Mouse (Mus musculus) right cerebral cortex, postnatal 14 days (tissue): ENCODE data around the gene Pkn1.
A peak's percentile ranks its signal among the peaks of the same experiment; 100 is the strongest.

Source experiments
- DNase-seq: peaks from one replicate; pipeline ENCODE4 v3.0.0; 2022

The Pkn1 gene

DNA sequence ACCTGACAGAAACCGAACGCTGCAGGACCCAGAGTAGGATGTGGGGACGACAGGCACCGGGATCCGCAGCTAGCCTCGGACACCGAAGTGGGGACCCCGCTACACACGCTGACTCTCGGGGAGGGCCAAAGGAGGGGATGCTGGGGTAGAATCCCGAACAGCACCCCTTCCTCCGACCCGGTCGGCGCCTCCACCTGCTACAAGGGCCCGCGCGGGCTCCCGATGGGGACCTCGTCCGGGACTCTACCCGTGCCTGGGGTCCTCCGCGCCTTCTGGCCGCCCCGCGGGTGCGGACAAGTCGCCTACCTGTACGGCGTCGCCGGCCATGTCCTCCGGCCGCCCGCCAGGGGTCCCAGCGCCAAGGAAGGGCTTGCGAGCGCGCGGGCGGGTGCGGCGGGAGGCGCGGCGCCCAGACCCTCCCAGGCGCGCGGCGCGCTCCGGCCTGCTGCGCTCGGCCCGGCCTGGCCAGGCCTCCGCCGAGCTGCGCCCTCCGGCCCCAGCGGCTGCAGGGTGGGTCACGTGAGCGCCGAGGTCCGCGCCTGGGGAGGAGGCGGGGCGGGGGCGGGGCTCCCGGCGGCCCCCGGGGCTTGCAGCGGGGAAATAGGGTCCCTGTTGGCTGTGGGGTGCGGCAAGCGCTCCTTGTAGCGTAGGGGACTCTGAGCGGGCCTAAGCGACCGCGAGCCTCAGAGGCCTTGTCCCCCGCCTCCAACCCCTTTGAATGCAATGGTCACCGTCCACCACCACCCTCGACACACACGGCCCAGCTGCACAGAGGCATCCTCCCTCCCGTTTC is at the start of gene Pkn1:
Gene Pkn1, minus strand, starts transcription at position 519 of the 793 bp plus-strand sequence.
- peak; percentile 63 for DNase-seq

DNA sequence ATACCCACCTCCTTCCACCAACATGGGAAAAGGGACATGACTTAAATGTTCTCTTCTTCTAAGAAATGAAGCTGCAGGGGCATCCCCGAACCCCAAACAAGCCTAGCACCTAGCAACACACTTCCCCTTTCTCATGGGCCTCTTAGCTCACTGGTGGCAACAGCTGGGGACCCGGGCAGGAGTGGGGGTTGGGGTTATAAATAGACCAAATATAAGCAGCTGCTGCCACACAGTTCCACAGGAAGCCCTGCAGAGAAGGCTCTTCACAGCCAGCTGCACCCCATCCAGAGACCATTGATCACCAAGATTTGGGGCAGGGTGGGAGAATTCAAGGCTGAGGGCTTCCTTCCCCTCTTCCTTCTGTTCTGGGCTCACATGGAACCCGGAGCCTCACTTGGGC is 49.7 kb upstream of the Pkn1 start:
- no peak for DNase-seq

DNA sequence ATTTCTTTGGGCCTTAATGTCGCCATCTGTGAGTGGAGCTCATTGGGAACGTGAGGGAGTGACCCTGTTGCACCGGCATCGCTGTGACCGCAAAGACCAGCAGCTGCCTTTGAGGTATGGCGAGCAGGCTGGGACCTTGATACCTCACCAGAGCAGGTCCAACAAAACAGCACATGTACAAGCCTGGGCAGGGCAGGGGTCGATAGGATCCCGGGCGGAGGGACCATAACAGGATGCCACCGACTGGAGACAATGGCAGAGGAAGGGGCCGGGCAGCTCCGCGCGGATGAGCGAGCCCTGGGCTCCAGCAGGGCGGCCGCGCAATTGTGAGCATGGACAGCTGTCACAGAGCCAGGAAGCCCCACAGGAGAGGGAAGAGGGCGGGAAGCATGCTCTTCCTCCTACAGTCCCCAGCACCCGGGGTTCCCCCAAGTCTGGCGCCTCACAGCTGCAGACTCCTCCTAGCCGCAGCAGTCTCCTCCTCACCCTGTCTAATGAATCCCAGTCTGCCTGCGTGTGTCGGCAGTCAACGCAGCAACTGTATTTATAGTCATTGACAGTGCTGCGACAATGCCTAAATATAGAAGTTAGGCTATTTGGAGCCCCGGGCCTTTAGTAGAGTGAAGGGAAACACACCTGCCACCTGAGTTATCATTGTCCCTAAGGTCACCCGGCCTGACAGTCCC is 48.8 kb upstream of the Pkn1 start:
- peak; percentile 54 for DNase-seq

DNA sequence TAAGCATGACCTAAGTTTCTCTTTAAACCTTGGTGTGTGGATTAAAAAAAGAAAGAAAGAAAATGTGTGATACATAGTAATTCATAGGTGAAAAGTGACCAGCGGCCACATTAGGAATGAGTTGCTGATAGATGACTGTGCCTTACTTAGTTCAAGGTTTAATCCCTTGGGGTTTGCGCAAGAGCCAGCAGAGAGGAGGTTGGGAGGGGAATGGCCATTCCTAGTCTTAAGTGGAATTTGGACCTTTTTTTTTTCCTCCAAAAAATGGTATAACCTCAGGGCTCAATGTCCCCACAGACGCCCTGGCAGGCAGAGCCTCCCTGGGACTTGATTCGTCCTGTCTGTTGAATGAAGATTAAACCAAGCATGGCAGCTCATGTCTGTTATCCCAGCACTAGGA is 45.1 kb upstream of the Pkn1 start:
- no peak for DNase-seq

DNA sequence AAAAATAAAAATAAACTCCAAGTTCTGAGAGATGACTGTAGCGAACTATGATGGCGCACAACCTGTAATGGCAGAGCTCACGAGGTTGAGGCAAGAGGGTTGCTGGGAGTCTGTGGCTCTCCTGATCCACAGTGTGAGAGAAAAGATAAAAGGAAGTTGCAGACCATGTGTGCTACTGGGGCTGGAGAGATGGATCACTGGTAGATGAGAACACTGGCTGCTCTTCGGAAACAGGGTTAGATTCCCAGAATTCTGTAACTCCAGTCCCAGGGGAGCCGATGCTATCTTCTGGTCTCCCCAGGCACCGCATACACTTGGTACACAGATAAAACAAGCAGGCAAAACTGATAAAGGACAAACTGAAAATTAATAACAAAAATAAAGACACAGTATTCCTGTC is 44.0 kb upstream of the Pkn1 start:
- no peak for DNase-seq

DNA sequence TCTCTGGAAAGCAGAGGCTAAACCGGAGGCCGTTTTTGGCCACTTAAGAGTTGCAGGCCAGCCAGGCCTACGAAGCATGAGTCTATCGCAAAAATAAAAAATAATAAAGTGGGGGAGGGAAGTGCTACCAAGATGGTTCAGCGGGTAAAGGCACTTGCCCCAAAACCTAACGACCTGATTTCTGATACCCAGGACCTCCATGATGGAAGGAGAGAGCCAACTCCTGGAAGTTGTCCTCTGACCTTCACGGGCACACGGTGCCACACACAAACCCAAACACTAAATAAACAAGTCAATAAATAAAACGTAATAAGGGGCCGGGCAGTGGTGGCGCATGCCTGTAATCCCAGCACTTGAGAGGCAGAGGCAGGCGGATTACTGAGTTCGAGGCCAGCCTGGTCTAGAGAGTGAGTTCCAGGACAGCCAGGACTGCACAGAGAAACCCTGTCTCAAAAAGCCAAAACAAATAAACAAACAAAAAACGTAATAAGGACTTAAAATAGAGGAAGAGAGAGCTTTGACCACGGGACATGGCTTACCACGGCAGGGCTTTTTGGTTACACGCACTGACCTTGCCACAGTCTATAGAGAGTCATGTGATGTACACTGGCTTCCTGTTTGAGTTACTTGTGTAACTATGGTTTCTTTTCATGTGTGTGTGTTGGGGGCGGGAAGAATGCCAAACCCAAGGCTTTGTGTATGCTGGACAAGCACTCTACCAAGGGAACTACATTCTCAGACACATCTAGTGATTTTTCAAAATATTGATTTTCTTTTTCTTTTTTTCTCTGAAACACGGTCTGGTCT is 43.1 kb upstream of the Pkn1 start:
- no peak for DNase-seq

DNA sequence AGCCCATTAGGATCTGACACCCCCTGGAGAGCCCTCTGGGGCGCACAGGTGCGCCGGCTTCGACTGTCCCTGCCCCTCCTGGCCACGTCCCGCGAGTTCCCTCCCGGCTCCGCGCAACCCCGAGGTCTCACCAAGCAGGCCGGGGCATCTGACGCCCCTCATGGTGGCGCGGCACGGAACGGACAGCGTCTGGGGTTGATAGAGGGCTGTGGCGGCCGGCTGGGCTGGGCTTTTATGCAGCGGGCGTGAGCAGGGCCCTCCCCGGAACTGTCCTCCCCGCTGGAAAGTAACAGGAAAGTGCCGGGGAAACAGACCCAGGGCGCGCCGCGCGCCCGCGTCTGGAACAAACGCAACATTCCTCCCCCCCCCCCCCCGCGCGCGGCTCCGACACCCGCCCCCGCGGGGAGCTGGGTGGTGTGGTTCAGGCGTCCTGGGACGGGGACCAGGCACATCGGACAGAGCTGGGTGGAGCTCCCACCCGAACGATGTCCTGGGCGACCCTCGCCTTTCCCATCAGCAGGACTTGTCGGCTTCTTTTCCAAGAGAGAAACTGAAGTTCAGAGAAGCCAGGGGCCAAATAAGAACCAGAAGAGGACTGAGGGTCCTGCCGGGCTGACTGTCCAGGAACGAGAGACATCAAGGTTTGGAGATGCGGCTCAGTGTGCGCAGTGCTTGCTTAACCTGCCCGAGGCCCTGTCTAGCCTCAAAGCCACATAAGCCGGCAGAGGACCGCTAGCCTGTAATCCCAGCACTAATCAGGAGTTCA is 42.2 kb upstream of the Pkn1 start, which contains the start of gene Adgre5:
Gene Adgre5, minus strand, starts transcription at position 351 of the 766 bp plus-strand sequence.
- DNase-seq = no peak

DNA sequence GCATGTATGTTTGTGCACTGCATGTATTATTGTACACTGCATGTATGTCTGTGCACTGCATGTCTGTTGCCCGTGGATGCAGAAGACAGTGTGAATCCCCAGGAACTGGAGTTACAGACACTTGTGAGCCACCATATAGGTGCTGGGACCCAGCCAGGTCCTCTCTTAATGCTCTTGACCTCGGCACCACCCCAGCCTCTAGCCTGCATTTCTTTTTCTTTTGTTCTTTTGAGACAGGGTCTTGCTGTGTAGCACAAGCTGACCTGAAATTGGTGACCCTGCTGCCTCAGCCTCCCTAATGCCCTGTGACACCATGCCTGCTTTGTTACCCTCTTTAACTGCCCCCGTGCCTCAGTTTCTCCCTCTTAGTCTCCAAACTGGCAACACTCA is 41.6 kb upstream of the Pkn1 start:
- no peak for DNase-seq

DNA sequence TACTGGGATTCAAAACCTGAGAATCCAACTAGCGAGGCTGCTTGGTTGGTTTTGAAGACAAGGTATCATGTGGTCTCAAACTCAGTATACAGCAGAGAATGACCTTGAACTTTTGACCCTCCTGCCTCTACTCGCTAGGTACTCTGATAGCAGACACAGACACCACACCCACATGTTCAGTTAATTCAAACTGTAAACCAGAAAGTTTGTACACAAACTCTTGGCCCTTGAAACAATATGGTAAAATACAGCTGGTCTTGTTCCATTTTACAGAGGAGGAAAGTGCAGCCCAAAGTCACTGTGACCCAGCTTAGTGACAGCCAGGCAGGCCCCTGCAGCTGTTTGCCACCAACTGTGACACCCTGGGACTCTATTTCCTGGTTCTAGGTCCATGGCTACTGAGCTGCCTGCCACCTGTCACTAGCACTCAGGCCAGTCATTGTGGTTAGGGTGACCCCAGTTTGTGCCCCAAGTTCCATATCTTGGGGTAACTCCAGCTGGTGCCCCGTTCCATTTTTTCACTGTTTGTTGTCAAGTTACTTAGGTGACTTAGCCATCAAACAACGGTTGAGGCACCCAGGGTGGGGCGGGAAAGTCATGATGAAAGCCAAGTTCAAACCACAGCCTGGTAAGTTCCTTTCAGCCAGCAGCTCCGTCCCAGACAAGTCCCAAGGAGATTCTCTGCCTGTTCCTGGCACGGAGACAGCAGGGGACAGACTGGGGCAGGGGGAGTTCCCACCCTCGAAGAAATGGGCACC is 40.9 kb upstream of the Pkn1 start:
- no peak for DNase-seq

DNA sequence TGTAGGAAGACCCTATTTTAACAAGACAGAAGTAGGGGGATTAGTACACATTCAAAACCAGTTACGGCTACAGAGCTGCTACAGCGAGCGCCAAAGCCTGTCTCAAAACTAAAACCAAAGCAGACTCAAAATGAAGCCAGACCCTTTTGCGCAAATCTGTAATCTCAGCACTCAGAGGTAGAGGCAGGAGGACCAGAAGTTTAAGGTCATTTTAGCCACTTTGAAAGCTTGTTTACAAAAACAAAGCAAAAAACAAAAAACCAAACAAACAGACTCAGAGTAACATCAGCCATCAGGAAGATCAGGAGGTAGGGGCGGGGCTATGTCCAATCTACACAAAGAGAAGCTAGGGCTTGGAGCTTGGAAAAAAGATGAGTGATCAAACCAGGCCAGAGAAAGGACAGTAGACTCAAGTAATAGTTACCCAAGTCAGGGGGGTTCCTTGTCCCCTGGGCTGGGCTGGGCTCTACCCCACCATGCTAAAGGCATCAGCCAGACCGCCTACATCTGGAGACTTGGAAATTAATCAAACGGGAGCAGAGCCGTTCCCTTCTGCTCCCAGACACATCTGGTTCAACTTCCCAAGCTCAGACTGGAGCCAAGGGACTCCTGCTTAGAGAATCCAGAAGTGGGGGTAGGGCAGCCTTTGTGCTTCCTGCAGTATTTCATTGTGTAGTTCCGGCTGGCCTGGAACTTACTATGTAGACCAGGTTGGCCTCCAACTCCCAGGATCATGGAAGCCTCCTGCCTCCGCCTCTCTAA is 40.2 kb upstream of the Pkn1 start:
- DNase-seq = no peak

DNA sequence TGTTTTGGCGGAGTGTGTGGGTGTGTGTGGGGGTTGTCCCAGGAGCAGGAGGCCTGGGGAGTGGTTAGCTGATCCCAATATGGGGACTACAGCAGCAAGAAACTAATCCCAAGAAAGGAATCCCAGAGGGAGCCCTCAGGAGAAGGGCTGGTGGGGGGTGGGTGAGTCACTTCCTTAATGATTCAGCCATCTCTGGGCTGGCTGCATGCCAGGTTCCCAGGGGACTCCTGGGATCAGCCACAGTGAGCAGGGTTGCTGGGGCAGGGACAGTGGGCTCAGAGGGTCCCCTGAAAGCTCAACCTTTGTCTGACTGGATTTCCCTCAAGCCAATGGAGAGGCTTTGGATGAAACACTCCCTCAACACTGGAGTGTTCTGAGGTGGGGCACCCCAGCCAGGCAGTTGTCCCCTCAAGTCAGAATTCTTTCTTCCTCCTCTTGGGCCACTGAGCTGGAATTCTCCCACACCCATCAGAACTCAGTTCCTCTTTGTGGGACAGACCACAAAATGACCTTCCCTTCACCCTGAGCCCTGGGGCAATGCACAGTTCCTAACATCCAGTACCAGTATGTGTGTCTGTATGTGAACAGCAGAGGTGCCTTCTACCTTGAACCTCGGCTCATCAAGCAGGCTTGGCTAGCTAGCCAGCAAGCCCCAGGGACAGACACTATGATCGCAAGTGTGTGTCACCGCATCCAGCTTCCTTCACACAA is 39.0 kb upstream of the Pkn1 start:
- no peak for DNase-seq

DNA sequence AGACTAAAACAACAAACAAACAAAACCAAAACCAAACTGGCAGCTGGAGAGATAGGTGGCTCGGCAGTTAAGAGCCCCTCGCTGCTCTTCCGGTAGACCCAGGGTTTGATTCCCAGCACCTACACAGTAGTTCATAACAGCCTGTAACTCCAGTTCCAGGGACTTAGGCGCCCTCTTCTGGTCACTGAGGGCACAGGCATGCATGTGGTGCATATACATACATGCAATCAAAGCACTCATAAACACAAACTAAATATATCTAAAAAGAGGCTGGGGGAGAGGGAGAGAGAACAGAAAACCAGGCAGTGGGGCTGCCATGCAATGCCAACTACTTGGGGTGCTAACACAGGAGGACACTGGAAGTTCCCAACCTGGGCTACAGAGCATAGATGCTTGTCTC is 38.4 kb upstream of the Pkn1 start:
- no peak for DNase-seq

DNA sequence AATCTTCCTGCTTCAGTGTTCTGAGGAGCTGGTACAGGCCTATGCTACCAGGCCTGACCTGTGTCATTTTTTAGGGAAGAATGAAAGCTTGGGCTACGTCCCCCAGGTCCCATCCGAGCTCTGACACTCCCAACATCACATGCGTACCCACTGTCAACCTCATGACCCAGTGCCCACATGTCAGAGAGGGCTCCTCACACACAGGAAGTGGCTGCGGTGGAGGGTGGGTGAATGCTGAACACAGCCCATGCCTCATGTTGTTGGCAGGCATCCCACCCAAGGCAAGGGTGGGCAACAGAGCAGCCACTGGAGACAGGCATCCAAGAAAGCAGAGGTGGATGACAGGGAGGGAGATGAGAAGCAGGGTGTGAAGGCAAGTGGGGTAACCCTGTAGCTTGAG is 37.7 kb upstream of the Pkn1 start:
- DNase-seq = no peak

DNA sequence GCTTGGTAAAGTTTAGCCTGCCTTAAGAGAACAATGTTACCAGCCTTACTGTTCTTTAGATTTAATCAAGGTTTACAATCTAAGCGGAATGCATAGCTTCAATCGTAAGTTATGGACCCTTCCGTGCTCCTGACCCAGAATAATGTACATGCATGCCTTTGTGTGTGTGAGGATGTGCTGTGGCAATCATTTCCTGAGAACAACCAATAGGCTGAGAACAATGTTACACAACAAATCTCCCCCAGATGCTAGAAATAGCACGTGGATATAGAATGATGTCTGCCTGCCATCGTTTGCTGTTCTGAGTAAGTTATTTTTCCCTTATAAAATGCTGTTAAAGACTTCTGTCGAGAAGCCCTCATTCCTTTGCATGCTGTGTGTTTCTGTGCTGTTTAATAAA is 33.9 kb upstream of the Pkn1 start:
- DNase-seq = no peak

DNA sequence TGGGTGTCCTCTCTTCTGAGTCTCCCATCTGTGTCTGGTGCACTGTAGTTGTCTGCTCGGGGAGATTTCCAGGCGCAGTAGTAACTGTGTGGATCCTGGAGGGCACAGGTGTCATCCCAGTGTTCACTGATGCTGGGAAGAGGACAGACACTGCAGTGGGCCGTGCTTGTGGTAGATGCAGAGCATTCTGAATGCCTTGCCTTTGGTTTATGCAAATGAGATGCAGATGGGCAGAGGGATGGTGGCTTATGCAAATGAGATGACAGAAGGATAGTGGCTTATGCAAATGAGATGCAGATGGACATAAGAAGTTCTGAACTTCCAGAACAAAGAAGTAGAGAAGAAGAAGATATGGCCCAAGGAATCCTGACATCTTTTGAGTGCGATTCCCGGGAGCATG is 32.9 kb upstream of the Pkn1 start:
- no peak for DNase-seq

DNA sequence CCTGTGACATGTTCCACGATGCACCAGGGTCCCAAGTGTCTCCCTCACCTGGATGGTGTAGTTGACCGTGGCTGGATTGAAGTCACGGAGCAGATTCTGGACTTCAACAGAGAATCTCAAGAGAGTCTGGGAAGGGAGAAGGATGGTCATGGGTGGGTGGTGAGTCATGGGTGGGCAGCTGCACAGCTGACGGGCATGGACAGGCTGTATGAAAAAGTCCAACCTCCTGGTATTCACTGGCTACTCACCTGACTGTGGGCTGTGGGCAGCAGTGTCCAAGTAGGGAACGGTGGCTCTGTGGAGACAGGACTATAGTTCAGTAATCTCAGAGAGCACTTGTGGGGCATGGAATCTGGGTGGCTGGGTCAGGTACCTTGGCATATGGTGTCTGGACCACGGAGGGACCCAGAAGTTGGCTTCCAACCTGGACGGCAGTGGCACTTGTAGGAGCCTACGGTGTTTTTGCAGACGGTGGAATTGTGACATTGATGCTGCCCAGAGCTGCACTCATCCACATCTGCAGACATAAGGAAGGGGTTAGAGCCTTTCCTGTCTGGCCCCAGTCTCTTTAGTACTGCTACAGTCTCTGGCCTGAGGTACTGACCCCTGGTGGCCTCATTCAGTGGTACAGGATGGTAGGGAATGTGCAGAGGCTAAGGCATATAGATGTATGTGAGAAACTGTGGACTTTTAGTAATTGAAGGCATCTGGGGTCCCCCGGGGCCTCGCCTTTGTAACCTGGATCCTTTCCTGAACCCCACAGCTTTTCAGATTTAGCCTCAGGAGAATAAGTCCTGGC is 30.2 kb upstream of the Pkn1 start:
- DNase-seq = no peak

DNA sequence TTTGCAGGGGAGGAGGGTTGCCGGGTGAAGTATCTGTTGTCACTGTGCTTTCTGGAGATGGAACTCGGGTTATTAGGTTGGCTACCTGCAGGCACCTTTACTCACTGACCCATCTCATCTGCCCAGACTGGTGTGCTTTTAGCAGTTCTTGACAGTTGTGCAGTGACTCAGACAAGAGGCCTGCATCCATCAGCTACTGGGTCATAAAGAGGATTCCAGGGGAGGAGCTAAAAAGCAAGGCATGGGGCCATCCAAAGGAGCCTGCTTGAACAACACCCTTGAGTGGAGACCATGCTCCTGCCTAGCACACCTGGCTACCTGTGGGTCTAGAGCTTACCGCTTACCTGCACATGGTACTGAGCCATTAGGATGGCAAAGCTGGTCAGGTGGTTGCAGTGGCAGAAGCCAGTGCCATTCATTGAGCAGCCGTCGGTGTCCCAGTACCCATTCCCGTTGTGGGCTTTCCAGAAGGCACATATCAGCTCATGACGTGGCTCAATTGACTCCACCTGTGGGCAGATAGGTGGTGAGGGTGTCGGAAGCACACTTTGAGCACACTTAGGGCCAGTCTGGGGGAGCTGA is 26.6 kb upstream of the Pkn1 start:
- no peak for DNase-seq

DNA sequence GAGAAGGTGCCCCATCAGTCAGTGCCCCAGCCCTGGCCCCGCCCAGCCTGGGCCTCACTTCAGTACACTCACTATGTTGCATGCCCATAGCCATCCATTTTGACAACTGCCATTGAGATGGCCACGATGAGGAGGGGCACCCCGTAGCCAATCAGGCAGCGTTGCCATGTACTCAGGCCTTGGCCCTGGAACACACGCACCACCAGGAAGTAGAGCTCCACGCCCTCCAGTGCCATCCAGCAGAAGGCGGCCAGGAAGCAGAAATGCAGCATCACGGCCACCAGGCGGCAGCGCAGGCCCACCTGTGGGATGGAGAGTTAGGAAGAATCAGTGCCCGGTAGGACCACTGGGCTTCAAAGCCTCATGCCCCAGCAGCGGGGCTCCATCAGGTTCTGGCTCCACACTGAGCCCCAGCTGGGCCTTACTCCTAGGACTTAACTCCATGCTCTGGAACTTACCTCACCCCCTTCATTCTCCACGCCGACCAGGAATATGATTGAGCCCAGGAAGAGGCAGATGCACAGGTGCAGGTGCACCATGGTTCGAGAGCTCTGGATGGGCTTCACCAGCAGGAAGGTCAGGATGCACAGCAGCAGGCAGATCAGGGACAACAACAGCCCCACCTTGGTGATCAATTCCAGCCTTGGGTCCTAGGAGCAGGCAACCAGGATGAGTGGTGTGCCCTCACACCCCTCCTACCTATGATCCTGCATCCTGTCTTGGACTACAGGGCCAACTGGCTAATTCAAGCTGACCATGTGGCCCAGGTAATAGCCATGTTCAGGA is 25.9 kb upstream of the Pkn1 start:
- peak; percentile 85 for DNase-seq
